Mouse (Mus musculus): Measurements from ENCODE around the gene Uhrf1bp1l. TPM values are rescaled to one million over a fixed set of nuclear protein-coding genes. Genes with fewer than 3 reads are reported as not detected.
"Not testable (repeated sequence)": the region's sequence is repeated elsewhere in the genome, so short reads cannot be mapped to it uniquely, and the experiment has no call there.

Gene Uhrf1bp1l
- 25.9 and 27.4 TPM in 2 replicates for total RNA-seq (2017)

DNA sequence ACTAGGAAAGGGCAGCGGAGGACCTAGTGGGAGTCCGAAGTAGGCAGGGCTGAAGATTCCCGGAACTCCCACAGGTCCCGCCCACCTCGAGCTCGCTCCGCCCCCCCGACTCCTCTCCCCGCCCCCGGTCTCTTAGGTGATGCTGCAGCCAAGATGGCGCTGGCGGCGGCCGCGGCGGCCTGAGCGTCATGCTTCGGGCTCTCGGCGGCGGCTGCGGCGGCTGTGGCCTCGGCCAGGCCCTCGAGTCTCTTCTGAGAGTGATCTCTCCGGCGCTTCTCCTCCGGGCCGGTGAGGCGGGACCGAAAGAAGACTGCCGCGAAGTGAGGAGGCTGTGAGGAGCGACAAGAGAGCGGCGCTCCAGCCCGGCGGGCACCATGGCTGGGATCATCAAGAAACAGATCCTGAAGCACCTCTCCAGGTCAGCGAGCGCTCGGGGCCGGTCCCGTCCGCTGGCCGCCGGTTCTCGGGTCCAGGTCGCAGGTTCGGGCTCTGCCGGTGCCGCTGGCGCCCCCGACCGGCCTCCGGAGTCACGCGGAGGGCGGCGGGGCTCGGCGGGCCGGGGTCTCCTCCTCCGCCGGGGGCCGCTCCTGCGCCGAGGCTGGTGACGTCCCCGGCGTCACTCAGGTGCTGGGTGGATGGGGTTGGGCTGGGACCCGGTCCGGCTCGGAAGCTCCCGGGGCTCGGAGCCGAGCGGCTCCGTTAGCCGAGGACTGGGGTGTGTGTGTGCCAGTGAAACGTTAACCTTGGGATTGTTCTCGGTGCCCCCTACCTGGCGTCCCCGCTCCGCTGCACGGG lies at the start of gene Uhrf1bp1l:
TSS of gene Uhrf1bp1l (plus strand) at position 121 of the 795 bp plus-strand sequence.
- ATAC-seq (replicated peaks in 1 of 2; ENCODE audit: insufficient read depth in 1 of 2, low FRiP score in 2 of 2, low TSS enrichment in 1 of 2, low read depth in 1 of 2, poor library complexity in 2 of 2, severe bottlenecking in 2 of 2), result peak; percentile 75 to 77

DNA sequence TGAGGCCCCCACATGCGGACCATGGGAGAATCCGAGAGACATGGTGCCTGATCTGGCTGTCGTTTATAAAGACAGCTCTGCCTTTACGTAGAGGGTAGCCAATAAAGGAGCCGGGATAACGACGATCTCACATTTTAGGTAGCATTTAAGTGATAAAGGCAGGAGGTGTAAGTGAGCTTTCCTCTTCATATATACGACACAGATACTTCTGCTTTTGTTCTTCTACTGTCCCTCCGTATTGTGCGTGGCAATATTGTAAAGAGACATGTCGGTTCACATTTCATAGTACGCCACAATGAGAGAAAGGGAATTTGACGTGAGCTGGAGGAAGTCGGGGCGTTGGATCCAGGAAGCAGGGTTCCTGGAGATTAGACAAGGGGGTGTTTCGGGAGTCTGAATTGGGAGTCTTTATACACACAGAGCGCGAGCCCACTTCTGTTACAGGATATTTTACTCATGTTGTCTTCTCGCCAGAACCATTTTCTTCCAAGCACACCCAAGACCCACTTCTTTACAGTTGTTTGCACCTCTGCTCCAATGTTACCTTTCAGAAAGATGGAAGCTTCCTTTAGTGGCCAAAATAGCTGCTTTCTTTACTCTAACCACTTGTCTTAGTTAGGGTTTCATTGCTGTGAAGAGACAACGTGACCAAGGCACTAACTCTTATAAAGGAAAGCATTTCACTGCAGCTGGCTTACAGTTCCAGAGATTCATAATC lies 49.4 kb upstream of the Uhrf1bp1l start:
- peak; percentile 82 for ATAC-seq (replicated peaks in 1 of 2; ENCODE audit: insufficient read depth in 1 of 2, low FRiP score in 2 of 2, low TSS enrichment in 1 of 2, low read depth in 1 of 2, poor library complexity in 2 of 2, severe bottlenecking in 2 of 2)

DNA sequence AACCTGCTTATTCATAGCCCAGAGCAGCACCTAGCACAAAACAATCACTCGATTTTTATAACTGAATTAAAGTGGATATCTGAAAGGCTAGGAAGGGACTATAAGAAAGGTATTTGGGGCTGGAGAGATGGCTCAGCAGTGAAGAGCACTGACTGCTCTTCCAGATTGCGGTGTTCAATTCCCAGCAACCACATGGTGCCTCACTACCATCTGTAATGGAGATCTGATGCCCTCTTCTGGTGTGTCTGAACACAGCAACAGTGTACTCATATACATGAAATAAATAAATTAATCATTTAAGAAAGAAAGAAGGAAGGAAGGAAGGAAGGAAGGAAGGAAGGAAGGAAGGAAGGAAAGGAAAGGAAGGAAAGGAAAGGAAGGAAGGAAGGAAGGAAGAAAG lies 48.5 kb upstream of the Uhrf1bp1l start:
- ATAC-seq (replicated peaks in 1 of 2; ENCODE audit: insufficient read depth in 1 of 2, low FRiP score in 2 of 2, low TSS enrichment in 1 of 2, low read depth in 1 of 2, poor library complexity in 2 of 2, severe bottlenecking in 2 of 2), result not testable (repeated sequence)

DNA sequence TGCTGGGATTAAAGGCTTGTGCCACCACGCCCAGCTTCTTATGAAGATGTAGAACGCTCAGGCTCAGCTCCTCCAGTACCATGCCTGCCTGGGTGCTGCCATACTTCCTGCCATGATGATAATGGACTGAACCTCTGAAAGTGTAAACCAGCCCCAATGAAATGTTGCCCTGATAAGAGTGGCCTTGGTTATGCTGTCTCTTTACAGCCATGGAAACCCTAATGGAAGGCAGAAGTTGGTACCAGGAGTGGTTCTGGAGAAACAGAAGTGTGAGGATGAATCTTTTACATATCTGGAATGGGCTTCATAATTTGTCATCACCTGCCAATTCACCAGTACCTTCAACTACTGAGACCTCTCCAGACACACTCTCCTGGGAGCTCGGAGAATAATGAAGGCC lies 46.8 kb upstream of the Uhrf1bp1l start:
- no peak for ATAC-seq (replicated peaks in 1 of 2; ENCODE audit: insufficient read depth in 1 of 2, low FRiP score in 2 of 2, low TSS enrichment in 1 of 2, low read depth in 1 of 2, poor library complexity in 2 of 2, severe bottlenecking in 2 of 2)

DNA sequence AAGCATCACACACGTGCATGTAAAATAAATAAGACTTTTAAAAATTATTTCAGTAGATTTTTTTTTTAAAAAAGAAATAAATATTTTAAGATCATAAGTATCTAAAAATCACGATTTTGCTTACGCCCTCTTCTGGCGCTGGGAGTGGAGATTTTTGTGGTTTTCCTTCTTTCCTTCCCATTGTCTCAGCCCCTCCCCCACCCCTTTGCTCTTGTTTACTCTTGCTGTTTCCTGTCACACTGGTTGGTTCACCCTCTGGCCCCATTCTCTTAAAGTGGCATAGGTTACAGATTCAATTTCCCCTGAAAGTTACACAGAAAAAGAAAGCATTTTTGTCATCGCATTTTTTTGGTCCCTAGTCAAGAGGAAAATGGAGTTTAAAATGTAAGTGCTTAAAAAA lies 41.7 kb upstream of the Uhrf1bp1l start:
- peak; percentile 62 to 75; a peak in 3 of 4 replicates for ATAC-seq (replicated peaks in 1 of 2; ENCODE audit: insufficient read depth in 1 of 2, low FRiP score in 2 of 2, low TSS enrichment in 1 of 2, low read depth in 1 of 2, poor library complexity in 2 of 2, severe bottlenecking in 2 of 2)

DNA sequence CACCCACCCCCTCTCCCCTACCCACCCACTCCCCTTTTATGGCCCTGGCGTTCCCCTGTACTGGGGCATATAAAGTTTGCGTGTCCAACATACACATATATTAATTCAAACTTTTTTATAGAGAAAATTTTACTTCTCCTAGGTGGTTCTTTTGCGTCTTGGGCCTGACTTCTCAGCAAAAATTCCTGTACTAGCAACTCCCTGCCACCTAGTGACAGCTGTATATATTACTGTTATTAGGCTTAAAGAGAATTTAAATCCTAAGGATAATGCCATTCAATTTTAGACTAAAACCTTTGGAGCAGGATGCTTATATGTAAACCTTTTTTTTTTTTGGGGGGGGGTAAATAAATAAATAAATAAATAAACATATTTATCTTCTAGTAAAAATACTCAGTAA lies 37.4 kb upstream of the Uhrf1bp1l start:
- no peak for ATAC-seq (replicated peaks in 1 of 2; ENCODE audit: insufficient read depth in 1 of 2, low FRiP score in 2 of 2, low TSS enrichment in 1 of 2, low read depth in 1 of 2, poor library complexity in 2 of 2, severe bottlenecking in 2 of 2)

DNA sequence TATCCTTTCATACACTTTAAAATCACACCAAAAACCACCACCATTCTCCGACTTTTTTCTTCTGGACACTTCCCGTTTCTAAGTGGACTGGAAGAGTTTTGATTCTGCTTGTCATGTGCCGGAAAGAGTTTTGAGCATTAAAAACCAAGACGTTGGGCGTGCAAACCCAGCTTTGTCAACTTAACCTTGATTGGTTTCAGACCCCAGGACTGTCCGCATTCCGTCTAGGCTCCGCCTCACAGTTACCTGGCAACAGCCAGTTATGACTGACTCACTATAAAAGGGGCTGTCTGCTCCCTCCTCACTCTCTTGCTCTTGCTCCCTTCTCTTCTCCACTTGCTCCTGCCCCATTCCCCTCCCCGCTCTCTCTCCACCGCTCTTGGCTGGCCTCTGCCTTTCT lies 36.1 kb upstream of the Uhrf1bp1l start:
- peak; percentile 72 to 77 for ATAC-seq (replicated peaks in 1 of 2; ENCODE audit: insufficient read depth in 1 of 2, low FRiP score in 2 of 2, low TSS enrichment in 1 of 2, low read depth in 1 of 2, poor library complexity in 2 of 2, severe bottlenecking in 2 of 2)

DNA sequence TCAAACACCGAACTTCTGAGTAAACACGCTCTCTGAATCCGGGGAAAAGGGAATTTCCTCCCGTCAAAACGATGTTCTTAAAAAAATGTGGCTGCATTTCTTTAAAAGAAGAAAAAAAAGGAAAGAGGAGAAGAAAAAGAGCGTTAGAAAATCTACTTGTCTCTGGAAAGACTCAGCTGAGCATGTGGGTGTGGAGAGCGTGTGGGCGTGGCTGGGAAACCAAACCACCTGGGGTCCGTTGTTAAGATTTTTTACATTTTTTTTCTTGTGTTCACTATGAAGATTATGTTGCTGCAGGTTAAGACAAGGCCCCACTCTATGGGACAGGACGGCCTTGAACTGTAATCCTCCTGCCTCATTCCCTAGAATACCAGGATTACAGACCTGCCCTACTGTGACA lies 29.9 kb upstream of the Uhrf1bp1l start:
- no peak for ATAC-seq (replicated peaks in 1 of 2; ENCODE audit: insufficient read depth in 1 of 2, low FRiP score in 2 of 2, low TSS enrichment in 1 of 2, low read depth in 1 of 2, poor library complexity in 2 of 2, severe bottlenecking in 2 of 2)

DNA sequence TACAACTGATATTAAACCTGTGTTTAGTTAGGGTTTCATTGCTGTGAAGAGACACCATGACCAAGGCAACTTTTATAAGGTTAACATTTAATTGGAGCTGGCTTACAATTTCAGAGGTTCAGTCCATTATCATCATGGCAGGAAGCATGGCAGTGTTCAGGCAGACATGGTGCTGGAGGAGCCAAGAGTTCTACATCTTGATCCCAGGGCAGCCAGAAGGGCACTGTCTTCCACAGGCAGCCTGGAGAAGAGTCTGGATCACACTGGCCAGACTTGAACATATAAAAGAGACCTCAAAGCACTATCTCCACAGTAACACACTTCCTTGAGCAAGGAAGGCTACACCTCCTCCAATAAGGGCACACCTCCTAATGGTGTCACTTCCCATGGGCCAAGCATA lies 24.5 kb upstream of the Uhrf1bp1l start:
- ATAC-seq (replicated peaks in 1 of 2; ENCODE audit: insufficient read depth in 1 of 2, low FRiP score in 2 of 2, low TSS enrichment in 1 of 2, low read depth in 1 of 2, poor library complexity in 2 of 2, severe bottlenecking in 2 of 2), result no peak

DNA sequence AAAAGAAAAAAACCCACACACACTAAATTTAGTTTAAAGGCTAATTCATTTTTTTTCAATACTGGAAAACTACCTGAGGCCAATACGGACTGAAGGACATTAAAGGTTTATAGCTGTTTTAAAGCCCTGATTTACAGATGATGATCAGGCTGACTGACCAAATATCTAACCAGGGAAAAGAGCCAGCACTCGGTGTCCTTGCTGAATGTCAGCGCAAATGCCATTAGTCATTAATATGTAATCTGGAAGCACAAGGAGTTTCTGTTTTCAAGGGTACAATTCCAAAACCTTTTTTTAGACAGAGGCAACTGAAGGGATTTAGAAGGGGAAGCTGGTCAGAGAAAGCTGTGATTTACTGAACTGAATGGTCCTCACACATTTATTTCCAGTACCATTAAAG lies 24.0 kb upstream of the Uhrf1bp1l start:
- no peak for ATAC-seq (replicated peaks in 1 of 2; ENCODE audit: insufficient read depth in 1 of 2, low FRiP score in 2 of 2, low TSS enrichment in 1 of 2, low read depth in 1 of 2, poor library complexity in 2 of 2, severe bottlenecking in 2 of 2)

DNA sequence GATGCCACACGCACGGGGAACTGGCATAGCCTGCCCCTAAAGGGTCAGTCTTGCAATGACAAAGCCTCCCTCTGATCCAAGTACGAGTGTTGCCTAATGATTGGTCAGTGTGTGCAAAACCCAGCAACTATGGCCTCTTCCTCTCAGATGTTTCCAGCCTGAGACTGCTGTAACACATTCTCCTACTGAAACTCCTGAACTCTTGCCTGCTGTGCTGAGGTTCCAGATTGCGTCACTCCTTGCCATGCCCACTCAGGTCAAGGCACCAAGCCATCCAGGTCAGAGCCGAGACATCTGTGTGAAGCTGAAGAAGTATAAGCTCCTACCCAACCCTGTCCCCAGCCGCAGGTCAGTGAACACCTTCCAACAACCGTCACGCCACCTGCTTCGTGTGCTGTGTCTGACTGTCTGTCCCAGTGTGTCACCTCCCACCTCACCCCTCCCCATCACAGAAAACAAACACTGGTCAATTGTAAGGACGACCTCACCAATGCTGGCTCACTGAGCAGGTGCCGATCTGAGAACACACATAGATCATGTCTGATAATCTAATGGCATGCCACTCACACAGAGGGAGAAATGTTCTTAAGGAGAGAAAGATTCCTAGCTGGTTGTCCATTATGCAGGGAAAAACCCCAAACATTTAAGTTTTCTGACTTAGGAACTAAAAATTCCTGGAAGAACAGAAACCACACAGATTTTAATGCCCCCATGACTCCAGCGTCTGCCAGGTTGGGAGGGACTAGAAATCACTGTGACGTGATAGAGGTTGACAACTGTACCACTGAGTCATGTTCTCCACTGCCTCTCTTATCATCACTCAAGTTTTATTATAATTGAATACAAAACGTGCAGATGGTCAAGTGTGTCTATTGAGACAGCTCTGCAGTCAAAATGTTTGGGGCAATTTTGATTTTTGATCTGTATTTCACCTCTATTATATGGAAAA lies 22.3 kb upstream of the Uhrf1bp1l start:
- ATAC-seq (replicated peaks in 1 of 2; ENCODE audit: insufficient read depth in 1 of 2, low FRiP score in 2 of 2, low TSS enrichment in 1 of 2, low read depth in 1 of 2, poor library complexity in 2 of 2, severe bottlenecking in 2 of 2), result peak; percentile 17 to 45; a peak in 1 of 4 replicates

DNA sequence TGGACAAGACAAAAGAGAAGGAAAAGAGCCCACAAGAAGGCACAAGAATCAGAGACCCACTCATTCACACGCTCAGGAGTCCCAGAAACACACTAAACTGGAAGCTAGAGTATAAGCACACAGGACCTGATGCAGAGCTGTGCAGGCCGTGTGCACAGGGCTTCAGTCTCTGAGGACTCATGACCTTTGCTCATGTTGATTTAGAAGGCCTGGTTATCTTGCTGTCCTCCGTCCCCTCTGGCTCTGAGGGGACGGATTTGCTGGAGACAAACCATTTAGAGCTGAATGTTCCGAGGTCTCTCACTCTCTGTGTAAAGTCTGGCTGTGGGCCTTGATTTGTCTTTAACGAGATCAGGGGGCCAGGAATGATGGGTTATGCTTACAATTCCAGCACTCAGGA lies 14.4 kb upstream of the Uhrf1bp1l start:
- no peak for ATAC-seq (replicated peaks in 1 of 2; ENCODE audit: insufficient read depth in 1 of 2, low FRiP score in 2 of 2, low TSS enrichment in 1 of 2, low read depth in 1 of 2, poor library complexity in 2 of 2, severe bottlenecking in 2 of 2)

DNA sequence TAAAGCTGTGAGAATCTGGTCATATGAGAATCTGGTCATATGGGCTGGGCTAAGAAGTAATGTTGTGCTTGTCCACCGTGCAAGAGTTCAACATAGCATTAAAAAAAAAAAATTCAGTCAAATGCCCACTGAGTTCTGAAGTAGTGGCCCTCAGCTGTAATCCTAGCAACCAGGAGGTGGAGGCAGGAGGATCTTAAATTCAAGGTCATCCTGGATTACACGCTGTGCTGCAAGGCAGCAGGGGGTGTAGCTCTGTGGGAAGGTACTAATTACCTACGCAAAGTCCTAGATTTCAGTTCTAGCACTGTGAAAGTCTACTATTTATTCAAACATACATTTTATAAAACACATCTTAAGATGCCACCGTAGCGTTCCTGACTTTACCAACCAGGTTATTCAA lies 13.4 kb upstream of the Uhrf1bp1l start:
- ATAC-seq (replicated peaks in 1 of 2; ENCODE audit: insufficient read depth in 1 of 2, low FRiP score in 2 of 2, low TSS enrichment in 1 of 2, low read depth in 1 of 2, poor library complexity in 2 of 2, severe bottlenecking in 2 of 2), result no peak

DNA sequence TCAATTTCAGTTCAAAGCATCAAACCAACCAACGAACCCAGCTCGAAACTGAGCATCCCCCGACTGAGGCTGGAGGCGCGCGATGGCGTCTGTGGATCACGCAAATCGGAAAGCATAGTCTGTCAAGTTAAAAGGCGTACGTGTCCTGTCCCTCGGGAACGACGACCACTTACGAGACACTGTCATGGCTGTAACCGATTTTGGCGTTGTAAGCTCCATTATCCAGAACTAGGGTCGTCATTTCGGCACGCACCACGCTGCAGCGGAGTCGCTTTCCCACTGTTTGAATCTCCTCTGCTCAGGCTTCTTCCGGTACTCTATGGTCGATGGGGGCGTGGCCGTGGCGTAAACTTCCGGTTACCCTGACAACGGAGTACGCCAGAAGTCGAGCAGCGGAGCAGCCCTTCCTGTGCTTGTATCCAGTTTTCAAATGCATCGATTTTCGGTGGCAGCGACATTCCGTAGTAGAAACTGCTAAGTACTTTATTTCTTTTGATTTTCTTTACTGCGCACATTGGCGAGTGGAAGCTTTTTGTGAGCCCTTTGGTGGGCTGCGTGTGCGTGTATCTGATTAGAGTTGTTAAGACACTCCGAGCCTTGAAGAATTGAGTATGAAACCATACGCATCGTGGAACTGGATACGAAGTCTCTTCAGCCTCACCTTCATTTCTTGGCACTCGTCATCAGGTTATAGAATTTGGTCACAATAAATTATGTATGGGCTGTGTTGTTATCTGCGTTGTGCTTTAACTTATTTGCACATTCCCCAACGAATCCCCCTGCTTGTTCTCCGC lies 12.6 kb upstream of the Uhrf1bp1l start, which contains the start of gene Actr6:
TSS of gene Actr6 (minus strand) at position 295 of the 794 bp plus-strand sequence.
- peak; percentile 100 for ATAC-seq (replicated peaks in 1 of 2; ENCODE audit: insufficient read depth in 1 of 2, low FRiP score in 2 of 2, low TSS enrichment in 1 of 2, low read depth in 1 of 2, poor library complexity in 2 of 2, severe bottlenecking in 2 of 2)

DNA sequence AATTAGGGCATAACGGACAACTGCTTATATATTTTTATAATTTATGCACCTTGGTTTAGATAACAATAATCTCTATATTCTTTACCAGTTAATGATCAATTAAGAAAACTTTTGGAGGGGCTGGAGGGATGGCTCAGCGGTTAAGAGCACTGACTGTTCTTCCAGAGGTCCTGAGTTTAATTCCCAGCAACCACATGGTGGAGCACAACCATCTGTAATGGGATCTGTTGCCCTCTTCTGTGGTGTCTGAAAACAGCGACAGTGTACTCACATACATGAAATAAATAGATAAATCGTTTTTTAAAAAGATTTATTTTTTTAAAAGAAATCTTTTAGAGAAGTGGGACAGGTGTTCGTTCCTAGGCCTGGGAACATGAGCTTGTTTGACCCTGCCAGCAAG lies 7.7 kb upstream of the Uhrf1bp1l start:
- no peak for ATAC-seq (replicated peaks in 1 of 2; ENCODE audit: insufficient read depth in 1 of 2, low FRiP score in 2 of 2, low TSS enrichment in 1 of 2, low read depth in 1 of 2, poor library complexity in 2 of 2, severe bottlenecking in 2 of 2)

DNA sequence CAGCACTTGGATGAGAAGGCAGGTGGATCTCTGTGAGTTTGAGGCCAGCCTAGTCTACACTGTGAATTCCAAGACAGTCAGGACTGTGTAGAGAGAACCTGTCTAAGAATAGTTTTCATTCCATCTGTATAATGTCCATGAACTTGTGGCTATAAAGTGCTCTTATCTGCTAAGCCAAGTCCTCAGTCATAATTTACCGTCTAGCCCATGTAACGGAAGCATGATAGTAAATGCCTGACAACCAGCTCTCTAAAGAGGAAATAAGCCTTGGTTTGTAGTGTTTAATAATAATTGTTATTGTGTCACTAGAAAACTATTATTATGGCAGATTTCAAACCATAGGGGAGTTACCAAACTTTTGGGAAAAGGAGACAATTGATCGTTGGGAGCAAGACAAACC lies 6.9 kb upstream of the Uhrf1bp1l start:
- ATAC-seq (replicated peaks in 1 of 2; ENCODE audit: insufficient read depth in 1 of 2, low FRiP score in 2 of 2, low TSS enrichment in 1 of 2, low read depth in 1 of 2, poor library complexity in 2 of 2, severe bottlenecking in 2 of 2), result peak in 1 of 2 experiments; percentile 50; a peak in 2 of 4 replicates

DNA sequence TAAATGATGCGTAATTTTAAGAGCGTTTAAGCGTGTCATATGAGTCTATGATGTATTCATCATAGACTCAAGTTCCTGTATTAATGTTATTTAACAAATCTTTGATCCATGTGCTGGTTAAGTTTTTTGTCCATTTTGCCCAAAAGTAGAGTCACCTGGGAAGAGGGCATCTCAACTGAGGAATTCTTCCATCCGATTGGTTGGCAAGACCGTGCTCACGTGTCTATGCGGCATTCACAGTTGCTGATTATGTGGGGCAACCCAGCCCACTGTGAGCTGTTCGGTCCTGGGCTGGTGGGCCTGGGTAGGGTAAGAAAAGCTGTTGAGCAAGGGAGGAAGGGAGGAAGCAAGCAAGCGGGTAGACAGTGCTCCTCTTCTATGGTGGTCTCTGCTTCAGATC lies 6.4 kb upstream of the Uhrf1bp1l start:
- no peak for ATAC-seq (replicated peaks in 1 of 2; ENCODE audit: insufficient read depth in 1 of 2, low FRiP score in 2 of 2, low TSS enrichment in 1 of 2, low read depth in 1 of 2, poor library complexity in 2 of 2, severe bottlenecking in 2 of 2)

Data from hematopoietic stem cell, adult 5-6 weeks (primary cell).